Mouse (Mus musculus) thymus, postnatal 4 days (tissue): ENCODE measurements at regions not wholly inside any gene's neighbourhood (a gene's known extent, or its start where the extent isn't known, plus 50 kb on each side); places are given as distances from the start of the nearest gene placed in this dataset.
"Not testable (repeated sequence)": the region's sequence is repeated elsewhere in the genome, so short reads cannot be mapped to it uniquely, and the experiment has no call there.

Experiments
- DNase-seq: peaks from one replicate; pipeline ENCODE4 v3.0.0; 2021

GRCm38 (mm10) chr6:22716864-22717557 is 158.3 kb upstream of the Ptprz1 start:
- DNase-seq = no peak

GRCm38 (mm10) chr6:22716144-22716856 is 159.0 kb upstream of the Ptprz1 start:
- no peak for DNase-seq

- DNase-seq = no peak
Observed at GRCm38 (mm10) chr6:22698187-22698586, 177.1 kb upstream of the Ptprz1 start.

- no peak for DNase-seq
Observed at GRCm38 (mm10) chr6:22688678-22689126, 186.6 kb upstream of the Ptprz1 start.

- no peak for DNase-seq
Observed at GRCm38 (mm10) chr6:22674586-22674929, 200.7 kb upstream of the Ptprz1 start.

GRCm38 (mm10) chr6:22673919-22674585 is 201.2 kb upstream of the Ptprz1 start:
- DNase-seq = no peak

GRCm38 (mm10) chr6:22671524-22671923 is 203.8 kb upstream of the Ptprz1 start:
- DNase-seq = no peak

- no peak for DNase-seq
Observed at GRCm38 (mm10) chr6:22668190-22668975, 206.9 kb upstream of the Ptprz1 start.

- not testable (repeated sequence) for DNase-seq
Observed at GRCm38 (mm10) chr6:22657401-22657800, 217.9 kb upstream of the Ptprz1 start.

GRCm38 (mm10) chr6:22640100-22640499 is 235.2 kb upstream of the Ptprz1 start:
- DNase-seq = no peak

- no peak for DNase-seq
Observed at GRCm38 (mm10) chr6:22635141-22635540, 240.2 kb upstream of the Ptprz1 start.

GRCm38 (mm10) chr6:22634740-22635139 is 240.6 kb upstream of the Ptprz1 start:
- DNase-seq = no peak

- no peak for DNase-seq
Observed at GRCm38 (mm10) chr6:22591592-22591991, 235.5 kb upstream of the Fam3c start.

GRCm38 (mm10) chr6:22584851-22585250 is 228.8 kb upstream of the Fam3c start:
- no peak for DNase-seq

GRCm38 (mm10) chr6:22572925-22573324 is 216.9 kb upstream of the Fam3c start:
- no peak for DNase-seq

GRCm38 (mm10) chr6:22567891-22568290 is 211.8 kb upstream of the Fam3c start:
- DNase-seq = no peak

- no peak for DNase-seq
Observed at GRCm38 (mm10) chr6:22548296-22549245, 192.5 kb upstream of the Fam3c start.

GRCm38 (mm10) chr6:22541603-22542002 is 185.6 kb upstream of the Fam3c start:
- DNase-seq = no peak

GRCm38 (mm10) chr6:22538254-22538653 is 182.2 kb upstream of the Fam3c start:
- DNase-seq = no peak

- DNase-seq = no peak
Observed at GRCm38 (mm10) chr6:22524384-22524783, 168.3 kb upstream of the Fam3c start.

GRCm38 (mm10) chr6:22523582-22524234 is 167.7 kb upstream of the Fam3c start:
- DNase-seq = no peak
